Mouse (Mus musculus): ENCODE data around the gene Kdm1b.

Kdm1b gene

DNA sequence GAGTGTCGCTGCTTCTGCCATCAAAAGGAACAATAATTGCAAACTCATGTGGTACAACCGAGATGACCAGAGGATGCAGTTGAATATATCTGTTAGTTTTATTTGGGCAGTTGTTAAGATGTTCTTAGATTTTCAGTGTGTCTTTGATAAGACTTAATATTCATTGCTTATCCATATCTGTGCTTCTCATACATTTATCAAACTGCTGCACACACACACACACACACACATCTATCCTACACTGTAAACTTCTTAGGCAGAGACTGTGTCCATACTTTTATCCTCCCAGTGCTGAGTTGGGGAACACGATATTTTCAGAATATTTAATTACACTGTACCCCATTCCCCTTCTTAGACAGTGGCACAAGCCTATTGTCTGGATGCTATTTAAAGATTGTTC is 67.9 kb downstream of the Kdm1b start:
- DNase-seq (ENCODE audit: low spot score), result no peak

DNA sequence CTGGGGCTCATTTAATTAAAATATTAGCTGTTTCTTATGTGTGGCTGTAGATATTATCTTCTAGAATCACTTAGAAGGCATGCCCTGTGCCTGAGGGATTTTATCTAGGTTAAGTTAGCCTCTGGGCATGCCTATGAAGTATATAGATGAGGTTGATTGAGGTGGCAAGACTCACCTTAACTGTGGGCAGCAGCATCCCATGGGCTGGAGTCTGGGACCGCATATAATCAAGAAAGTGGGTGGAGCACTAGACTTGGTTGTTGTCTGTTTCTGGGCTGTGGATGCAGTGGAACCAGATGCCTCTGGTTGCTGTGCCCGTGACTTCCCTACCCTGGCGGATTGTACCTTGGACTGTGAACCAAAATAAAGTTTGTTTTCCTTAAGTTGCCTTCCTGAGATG is 68.8 kb downstream of the Kdm1b start:
- no peak for DNase-seq (ENCODE audit: low spot score)

DNA sequence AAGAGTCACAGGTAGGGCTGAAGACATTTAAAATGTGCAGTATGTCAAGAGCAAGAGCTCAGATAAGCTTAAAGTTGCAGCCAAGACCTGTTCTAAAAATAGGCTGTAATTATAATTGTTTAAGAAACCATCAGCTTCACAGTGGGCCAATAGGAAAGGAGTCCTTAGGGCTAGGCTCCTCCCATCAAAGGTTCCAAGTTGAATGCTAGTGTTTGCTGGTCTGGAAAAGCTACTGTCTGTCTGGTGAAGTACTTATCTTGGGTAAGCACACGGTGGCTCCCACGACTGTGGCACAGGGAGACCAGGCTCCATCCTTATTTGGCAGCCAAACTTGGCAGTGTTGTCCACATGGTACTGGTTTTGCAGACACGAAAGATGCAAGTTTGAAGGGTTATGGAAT is 69.6 kb downstream of the Kdm1b start:
- DNase-seq (ENCODE audit: low spot score), result peak; percentile 52

DNA sequence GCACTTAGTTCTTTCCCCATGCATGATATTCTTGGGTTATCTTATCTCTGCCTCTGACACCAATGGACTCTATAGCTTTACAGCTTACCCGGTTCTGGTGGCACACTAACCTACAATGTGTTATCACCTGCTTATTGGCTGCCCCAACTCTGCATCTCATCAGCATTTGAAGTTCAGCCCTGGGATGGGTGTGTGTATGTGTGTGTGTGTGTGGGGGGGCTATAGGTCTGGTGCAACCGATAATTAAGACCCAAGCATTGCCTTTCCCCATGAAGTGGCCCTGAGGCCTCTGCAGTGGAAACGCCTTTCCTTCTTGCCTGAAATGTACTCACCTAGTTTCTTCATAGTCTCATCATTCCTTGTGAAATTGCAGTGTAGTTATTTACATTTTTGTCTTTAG is 72.7 kb downstream of the Kdm1b start:
- no peak for DNase-seq (ENCODE audit: low spot score)

DNA sequence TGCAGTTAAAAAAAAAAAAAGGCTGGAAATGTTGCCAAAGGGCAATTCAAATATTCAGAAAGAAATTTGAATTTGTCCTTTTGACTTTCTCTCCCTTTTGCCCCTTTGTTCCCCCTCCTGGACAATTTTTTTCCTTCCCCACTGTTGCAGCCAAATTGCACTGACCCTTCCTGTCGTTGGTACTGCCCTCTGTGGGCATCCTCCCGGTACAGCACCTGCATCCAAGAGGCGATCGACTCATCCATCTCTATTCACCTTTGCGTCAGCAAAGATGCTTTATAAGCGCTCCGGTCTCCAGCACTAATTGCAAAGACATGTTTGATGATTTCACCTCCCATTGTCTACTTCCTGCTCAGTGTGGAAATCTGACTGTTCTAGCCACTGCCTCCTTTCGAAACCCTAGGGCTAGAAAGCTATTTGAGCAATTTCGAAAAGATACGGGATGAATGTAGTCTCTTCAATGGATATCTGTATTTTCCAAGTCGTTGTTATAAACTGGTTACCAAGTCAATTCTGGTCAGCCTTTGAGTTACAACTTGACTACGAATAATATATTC is 78.1 kb downstream of the Kdm1b start:
- DNase-seq (ENCODE audit: low spot score), result no peak

DNA sequence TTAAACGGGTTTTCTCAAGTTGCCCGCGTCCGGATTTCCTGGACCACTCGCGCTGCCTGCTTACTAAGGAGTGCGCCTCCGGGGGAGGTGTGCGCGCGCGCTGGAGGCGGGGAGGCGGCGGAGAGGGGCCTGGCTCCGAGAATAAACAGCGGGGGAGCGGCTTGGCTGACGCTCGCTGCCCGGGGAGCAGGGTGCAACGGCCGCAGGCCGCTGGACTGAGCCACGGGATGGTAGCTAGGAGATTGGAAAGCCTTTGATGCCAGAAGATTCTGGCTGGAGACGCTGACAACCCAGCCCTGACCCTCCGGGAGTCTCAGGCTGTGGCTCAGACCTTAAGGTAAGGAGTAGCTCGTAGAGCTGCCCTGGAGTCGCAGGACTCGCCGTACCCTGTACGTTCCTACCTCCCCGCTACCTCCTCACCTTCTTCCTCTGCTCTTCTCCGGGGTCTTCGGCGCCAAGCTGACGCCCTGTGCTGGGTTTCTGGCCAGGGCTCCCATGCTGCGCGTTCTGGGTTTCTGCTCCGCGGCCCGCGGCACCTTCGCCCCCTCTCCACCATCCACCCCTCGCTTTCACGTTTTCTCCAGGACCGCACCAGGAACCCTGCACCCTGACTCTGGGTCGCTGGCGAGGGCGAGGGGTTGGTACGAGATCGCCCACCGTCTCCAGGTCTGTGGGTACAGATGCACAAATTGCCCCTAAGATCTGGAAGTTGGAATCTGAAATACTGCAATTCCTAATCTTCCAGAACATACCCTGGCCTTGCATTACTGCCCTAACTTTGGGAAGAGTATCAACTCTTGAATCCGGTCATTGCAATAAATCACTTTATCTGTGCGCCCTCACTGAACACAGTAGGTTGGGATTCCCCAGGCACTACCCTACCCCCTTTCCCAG is 79.5 kb downstream of the Kdm1b start, which contains the start of gene Rnf144b:
Rnf144b (plus strand) TSS at position 120 of the 894 bp plus-strand sequence.
- DNase-seq (ENCODE audit: low spot score), result no peak

DNA sequence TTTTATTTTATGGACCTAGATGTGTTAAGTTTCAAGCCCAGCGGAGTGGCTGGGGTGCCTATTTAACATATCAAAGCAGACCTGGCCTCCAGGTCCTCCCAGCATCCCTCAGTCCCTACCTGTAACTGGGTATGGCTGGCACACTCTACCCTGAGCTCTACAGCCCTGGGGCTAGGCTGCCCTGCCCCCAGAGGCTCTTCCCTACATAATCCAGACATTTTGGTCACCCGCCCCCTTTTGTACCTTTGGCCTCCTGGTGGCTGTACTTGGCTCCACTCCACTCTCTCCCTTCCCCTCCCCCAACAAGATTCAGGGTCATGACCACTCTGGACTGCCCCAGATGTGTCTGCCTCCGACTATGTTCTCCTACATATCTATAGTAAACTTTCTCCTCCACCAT is 81.2 kb downstream of the Kdm1b start:
- DNase-seq (ENCODE audit: low spot score), result no peak

DNA sequence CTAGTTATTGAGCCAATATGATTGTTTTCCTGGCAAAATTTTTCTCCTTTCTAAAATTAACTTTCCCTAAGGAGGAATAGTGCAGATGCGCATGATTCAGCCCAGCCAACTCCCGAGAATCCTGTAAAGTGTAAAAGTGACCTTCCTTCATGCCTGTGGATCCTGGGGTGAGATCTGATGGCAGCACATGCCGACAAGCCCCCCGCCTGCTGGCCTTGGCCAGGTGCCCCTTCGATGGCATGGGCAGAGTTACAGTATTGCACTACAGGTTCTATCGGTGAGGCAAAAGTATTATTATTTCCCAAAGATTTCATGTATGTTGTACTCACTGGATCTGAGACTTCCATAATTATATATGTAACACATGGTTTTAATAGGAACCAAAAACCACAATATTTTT is 81.7 kb downstream of the Kdm1b start:
- no peak for DNase-seq (ENCODE audit: low spot score)

DNA sequence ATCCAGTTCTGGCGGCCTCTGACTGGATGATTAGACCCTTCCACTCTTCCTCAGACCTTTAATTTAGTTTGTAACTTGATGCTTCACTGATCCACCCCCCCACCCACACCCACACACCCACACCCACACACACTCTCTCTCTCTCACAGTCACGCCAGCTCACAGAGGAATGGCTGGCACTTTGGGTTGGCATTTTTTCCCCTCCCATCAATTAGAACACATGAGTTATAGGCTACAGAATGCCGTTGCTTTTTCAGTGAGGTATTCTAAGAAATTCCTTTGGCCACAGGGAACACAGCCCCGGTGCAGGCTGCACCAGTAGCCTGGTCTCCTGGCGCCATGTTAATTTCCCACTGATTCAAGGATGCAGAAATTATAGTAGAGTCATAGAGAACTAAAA is 82.3 kb downstream of the Kdm1b start:
- no peak for DNase-seq (ENCODE audit: low spot score)

DNA sequence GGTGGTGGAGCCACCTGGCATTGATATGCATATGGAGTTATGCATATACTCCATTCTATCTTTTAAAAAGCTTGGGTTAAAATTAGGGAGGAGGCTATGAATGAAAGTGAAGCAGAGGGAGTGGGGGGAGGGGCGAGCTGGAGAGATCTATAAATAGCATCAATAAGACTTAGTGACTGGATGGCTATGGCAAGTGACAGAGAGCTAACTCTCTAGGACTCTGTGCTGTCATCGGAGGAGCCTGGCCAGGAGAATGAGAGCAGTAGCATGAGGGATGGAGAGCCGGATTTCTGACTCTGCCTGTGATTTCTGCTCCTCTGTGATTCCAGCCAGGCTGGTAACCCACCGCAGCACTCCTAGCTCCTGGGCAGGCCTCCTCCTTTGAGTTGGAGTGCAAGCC is 85.8 kb downstream of the Kdm1b start:
- no peak for DNase-seq (ENCODE audit: low spot score)

DNA sequence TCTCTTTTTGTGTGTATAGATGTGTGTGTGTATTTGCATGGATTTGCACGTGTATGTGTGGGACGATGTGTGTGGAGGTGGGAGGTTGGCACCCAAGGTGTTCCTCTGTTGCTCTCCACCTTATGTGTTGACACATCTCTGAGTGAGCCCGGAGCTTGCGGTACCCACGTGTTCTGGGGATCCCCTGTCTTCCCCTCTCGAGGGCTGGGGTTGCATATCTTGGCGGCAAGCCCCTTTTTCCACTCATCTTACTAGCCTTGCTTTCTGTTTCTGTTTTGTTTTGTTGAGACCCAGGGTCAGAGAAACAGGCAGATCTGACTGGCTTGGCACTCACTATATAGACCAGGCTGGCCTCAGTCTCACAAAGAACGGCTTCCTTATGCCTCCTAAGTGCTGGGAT is 89.8 kb downstream of the Kdm1b start:
- DNase-seq (ENCODE audit: low spot score), result no peak

DNA sequence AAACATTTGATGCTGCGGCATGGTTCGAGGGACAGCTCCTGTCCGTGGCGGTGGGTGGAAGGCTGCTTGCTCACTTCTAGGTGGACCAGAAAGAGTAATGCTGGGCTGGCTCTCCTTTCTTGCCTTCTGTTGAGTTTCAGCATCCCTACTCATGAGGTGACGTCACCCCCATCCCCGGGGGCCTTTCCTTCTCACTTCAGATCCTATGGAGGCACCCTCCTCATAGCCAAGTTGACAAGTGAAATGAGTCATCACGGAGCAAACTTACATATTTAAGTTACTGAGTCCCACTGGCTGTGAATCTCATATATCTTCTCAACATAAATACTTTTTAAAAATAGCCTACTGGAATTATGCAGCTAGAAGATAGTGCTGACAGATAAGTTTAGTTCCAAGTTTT is 91.5 kb downstream of the Kdm1b start:
- DNase-seq (ENCODE audit: low spot score), result no peak
